Mouse (Mus musculus) WW6 (cell line): ENCODE measurements around the gene E130309D02Rik.

Experiments used
- DNase-seq: peaks from one replicate; pipeline ENCODE4 v3.0.0-alpha.2; 2013; ENCODE audit warnings: low read depth, low spot score

Gene E130309D02Rik

DNA sequence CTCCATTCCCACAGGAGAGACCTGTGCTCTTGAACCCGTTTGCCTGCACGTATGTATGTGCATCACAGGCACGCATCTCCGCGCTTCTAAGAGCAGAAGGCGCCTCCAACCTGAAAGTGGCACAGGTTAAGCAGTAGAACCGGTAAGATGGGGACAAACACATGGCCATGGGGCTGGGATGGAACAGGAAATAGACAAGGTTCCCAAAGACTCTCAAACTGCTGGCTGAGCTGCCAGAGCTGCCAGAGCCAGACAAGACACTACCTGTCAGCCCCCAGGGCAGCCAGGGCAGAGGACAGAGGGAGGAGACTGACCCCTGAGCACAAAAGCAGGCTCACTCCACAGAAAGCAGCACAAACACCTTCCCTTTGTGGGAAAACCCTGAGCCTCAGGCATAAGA, 5.2 kb downstream of the E130309D02Rik start:
- DNase-seq: no peak

DNA sequence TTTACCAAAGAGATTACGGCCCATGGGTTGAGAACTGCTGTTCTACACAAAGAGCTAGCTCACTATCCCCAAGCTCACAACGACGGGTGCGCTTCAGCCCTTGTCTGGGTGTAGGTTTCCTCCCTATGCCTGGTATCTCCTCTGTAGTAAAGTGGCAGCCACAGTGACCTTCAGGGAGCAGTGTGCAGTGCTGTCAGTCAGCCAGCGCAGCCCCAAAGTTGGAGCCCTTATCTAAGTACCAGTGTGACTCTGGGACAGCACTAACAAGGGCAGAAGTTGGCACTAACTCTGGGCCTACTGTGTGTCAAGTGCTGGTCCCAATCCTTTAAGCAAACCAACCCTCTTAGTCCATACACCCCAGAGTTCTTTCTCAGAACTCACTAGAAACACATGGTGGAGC, 6.3 kb downstream of the E130309D02Rik start:
- no peak for DNase-seq

DNA sequence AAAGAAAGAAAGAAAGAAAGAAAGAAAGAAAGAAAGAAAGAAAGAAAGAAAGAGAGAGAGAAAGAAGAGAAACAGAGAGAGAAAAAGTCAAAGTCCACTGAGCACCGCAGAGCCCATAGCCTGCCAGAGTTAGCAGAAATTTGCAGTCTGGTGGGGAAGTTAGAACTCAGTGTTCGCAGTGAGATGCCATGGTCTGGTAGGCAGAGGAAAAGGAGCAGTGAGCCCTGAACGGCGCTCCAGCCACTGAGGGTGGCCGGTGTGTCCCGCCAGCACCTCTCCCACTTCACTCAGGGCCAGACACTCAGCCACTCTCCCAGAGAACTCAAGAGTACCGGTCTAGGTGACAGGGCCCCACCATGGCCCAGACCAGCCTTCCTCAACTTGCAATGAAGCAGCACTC, 10.9 kb downstream of the E130309D02Rik start:
- DNase-seq: no peak

DNA sequence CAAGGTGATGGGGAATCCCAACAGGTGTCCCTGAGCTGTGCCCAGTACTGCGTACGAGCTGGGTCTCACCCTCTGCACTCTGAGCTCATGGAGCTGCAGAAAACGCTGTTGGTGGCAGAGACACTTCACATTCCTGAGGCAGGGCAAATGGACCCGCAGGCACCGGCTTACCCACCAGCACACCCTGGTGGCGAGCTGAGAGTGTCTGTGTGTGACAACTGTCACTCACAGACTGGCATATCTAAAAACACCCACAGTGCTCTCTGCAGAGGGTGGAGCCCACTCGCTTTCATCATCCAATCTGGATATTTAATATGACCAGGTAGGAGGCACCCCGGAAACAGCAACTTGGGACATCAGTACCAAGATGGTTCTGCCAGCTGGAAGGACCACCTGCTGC, 13.9 kb downstream of the E130309D02Rik start:
- no peak for DNase-seq

DNA sequence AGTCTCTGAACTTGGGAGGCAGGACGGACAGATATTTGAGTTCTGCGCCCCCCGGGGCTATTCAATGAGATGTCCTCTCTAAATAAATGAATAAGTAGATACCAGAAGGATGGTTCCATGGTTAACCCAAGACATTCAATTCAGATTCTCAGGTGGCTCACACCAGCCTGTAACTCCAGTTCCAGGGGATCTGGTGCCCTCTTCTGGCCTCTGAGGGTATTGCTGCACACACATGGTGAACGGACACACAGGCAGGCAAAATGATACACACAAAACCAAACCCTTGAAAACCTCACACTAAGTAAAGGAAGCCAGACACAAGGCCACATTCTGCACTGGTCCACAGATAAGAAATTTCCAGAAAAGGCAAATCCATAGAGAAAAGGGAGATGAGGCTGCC, 15.5 kb downstream of the E130309D02Rik start:
- no peak for DNase-seq

DNA sequence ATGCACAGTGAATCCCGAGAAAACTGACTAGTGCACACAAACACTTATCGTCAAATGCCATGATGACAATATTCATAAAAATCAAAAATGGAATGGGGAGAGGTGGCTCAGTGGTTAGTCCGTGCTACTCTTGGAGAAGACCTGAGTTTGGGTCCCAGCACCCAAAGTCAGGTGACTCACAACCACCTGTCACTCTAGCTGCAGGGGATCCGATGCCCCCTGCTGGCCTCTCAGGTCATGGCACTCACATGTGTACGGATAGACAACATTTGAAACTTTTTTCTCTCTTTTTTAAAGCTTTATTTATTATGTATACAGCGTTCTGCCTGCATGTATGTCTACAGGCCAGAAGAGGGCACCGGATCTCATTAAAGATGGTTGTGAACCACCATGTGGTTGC, 16.8 kb downstream of the E130309D02Rik start:
- DNase-seq: no peak

DNA sequence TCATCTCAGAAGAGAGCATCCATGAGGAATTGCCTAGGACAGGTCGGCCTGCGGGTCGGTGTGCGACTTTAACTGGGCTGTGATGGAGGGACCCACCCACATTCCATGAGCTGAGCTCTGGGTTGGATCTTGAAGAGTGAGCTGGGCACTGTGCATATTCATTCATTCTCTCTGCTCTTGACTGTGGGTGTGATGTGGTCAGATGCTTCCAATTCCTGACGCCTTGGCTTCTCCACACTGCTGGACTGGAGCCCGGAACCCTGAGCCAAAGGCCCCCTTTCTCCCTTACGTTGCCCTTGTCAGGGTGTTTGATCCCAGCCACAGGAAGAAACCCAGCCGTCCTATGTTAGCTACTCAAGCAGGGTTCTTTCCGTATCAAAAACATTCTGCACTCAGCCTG, 17.2 kb downstream of the E130309D02Rik start:
- no peak for DNase-seq

DNA sequence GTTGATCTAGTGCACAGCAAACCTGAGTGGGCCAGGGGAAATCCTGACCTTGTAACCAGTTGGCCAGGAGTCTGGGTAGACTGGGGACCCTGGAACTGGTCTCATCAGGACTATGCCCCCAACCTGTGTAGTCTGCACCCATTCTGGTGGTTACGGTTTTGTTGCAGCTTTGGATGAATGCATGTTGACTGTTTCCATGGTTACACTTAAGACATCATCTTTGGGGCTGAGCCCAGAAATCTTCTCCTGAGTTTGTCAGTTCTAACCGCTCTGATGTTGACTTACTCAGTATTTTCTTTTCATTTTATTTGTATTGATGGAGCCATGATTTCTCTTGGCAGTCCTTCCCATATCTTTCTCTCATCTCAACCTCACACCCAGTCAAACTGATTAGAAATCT, 19.8 kb downstream of the E130309D02Rik start:
- no peak for DNase-seq

DNA sequence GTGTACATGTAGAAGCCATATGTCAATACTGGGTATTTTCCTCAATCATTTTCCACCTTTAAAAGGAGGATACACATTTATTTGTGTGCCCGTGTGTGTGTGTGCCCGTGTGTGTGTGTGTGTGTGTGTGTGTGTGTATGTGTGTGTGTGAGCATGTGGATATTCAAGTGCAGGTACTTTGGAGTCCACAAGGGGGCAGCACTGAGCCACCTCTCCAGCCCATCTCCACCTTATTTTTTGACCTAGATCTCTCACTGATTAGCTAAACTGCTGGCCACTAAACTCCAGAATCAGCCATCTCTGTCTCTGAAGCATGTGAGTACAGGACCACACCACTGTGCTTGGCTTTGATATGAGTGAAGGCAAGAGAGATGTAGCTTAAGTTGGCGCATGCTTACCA, 20.3 kb downstream of the E130309D02Rik start:
- DNase-seq: no peak

DNA sequence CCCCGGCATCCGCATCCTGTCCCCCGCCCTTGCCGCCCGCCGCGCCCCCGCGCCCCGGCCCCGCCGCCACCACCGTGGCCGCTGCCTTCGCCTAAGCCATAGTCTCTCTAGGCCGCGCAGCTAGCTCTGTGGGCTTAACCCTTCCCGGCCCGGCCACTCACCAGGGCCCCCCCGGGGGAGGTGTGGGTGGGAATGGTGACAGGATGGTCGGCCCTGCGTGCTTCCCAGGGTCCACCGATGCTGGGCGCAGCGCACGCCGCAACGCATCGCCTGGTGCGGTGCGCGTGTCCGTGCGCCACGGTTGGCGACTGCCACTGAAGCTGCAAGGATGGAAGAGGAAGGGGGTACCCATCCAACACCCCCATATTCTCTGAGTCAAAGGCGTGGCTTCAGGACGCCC, 21.8 kb downstream of the E130309D02Rik start, which contains the start of gene Zfp853:
Gene Zfp853 (minus strand): TSS at position 220 of the 400 bp plus-strand sequence.
- no peak for DNase-seq

DNA sequence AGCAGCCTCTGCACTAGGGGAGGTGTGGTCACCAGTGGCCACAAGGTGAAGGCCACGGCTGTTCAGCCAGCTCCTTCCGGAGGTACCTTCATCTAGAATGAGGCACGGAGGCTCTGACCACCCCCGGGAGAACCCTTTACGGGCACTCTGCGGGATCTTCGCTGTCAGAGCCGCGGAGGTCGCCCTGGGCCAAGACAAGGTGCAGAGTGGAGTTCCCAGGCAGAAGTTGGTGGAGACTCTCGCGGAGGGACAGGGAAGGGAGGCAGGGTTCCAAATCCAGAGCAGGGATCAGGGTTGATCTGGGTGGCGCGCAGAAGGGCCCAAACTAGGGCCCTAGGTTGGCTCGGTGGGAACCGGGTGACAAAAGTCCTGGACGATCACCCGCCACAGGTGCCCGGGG, 22.3 kb downstream of the E130309D02Rik start:
- no peak for DNase-seq

DNA sequence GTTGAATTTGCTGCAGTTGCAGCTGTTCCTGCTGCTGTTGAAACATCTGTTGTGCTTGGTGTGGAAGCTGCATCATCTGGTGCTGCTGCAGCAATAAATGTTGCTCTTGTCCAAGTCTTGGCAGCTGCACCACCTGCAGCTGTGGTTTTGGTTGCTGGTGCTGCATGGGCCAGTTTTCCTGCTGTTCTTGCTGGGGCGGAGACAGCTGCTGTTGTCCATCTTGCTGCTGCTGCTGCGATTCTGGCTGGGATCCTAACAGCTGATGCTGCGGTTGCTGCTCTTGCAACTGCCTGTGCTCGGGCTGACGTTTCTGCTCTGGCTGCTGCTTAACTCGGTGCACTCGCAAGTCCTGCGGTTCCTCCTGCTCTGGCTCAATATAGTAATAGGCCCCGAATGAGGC, 25.9 kb downstream of the E130309D02Rik start:
- no peak for DNase-seq

DNA sequence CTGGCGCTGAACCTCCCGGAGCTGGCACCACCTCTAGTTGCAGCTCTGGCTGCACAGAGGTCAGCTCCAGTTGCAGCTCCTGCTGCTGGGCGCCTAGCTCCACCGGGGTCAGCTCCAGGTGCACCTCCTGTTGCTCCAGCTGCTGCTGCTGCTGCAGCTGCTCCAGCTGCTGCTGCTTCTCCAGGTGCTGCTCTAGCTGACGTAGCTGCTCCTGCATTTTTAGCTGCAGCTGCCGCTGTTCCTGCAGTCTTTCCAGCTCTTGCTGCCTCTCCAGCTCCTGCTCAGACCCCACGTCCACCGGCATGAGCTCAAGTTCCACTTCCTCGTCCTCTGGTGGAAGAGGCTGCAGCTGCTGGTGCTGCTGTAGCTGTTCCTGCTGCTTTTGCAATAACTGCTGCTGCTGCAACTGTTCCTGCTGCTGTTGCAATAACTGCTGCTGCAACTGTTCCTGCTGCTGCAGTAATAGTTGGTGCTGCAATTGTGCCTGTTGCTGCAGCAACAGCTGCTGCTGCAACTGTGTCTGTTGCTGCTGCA, 26.7 kb downstream of the E130309D02Rik start:
- DNase-seq: no peak

DNA sequence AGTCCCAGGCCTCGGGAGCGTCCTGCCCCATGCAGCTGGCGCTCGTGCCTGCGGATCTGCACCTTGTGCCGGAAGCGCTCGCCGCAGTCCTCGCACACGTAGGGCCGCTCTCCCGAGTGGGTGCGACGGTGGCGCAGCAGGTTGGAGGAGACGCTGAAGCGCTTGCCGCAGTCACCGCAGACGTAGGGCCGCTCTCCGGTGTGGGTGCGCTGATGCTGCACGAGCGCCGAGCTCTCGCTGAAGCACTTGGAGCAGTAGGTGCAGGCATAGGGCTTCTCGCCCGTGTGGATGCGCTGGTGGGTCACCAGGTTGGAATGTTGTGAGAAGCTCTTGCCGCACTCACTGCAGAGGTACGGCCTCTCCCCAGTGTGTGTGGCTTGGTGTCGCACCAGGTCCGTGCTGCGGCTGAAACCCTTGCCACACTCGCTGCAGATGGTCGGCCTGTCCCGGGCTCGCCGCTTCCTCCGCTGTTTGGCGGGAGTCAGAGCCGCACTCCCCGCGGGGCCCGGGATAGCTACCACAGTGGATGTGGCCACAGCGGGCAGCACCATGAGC, 27.3 kb downstream of the E130309D02Rik start:
- DNase-seq: no peak

DNA sequence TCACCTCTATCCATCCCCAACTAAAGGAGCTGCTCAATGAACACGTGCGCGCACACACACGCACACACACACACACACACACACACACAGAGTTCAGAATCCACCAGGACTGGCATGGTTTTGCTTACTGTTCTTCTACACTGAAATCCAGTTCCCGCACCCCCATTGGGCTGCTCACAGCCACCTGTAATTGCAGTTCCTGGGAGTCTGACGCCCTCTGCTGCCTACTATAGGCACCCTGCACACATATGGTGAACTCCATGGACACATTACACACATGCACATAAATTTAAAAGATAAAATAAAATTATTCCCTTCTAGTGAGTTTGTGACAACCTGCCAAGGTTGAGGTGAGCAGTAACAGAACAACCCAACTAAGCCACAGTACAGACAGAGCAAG, 30.4 kb downstream of the E130309D02Rik start:
- no peak for DNase-seq

DNA sequence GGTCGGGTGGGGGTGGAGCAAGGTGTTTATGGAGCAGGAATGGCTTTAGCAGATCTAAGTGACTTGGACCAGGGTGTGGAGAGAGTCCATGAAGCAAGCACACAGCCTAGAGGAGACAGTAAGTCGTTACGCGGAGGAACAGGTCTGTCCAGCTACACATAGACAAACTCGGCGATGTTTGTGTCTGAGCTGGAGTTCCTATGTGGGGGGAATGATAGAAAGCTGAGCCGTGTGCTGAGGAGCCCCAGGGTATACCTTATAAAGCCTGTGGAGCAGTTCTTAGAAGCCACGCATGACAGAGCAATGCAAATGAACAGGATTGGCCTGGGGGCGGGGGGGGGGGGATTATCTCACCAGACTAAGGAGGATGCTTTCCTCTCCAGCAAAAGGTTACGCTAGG, 35.9 kb downstream of the E130309D02Rik start:
- no peak for DNase-seq

DNA sequence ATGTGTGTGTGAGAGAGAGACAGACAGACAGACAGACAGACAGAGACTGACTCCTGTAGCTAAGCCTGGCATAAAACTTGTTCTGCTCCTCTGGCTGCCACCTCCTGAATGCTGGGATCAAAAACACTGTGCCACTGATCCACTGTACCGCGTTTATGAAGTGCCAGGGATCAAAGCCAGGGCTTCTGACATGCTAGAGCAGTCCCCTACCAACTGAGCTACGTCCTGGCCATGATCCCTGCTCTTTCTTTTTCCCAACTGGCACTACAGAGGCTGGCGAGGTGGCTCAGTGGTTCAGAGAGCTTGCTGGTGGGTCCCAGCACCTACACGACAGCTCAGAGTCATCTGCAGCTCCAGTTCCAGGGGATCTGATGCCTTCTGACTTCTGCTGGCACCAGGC, 39.4 kb downstream of the E130309D02Rik start:
- no peak for DNase-seq

DNA sequence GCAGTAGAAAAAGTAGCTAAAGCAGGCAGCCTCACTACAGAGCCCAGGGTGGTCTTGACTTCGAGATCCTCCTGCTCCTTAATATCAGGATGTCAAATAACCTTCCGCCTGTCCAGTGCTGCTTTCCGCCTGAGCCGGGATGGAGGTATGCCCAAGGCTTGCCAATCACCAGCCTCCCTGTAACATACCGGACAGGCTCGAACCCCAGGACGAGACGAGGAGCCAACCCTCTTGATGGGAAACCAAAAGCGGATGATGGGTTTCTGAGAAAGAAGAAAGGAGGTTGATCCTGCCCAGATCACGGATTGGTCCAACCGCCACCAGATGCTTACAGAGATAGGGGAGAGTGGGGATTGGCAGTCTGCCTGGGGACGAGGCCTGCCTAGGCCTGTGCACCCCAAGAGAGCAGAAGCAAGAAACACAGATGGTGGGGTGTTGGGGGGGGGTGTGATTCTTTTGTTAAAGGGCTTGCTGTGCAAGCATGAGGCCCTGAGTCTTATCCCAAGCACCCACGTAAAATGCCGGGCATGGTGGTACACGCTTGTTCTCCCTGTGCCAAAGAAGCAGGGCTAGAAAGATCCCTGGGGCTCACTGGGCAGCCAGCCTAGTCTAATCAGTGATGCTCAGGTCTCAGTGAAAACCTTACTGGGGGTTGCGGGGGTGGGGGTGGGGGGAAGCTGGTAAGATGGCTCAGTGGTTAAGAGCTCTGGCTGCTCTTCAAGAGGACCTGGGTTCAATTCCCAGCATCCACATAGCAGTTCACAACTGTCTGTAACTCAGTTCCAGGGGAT, 42.4 kb downstream of the E130309D02Rik start:
- no peak for DNase-seq

DNA sequence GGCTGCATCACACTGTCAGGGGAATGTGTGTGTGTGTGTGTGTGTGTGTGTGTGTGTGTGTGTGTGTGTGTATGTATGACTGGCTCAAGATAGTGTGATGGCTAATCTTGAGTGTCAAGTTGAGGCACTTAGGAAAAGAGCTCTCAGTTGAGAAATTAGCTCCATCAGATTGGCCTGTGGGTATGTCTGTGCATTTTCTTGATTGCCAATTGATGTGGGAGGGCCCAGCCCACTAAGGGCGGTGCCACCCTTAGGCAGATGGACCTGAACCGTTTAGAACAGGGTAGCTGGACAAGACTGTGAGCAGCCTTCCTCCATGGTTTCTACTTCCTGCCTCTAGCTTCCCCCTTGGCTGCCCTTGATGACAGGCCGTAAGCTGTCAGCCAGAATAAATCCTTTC, 43.1 kb downstream of the E130309D02Rik start:
- DNase-seq: no peak

DNA sequence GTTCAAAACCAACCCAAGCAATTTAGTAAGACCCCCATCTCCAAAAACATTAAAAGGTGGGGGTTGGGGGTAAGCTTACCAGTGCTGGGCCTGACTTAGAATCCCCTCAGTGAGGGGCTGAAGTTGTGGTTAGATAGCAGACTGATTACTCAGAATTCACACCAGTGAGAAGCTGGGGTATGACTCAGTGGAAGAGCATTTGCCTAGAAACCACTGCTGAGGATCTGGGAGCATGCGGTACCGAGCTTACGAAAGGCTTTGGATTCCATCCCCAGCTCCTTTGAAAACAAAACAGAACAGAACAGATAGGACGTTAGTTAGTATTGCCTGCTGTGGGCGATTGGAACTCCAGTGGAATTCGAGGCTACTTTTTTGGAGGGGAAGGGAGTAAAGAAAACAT, 43.5 kb downstream of the E130309D02Rik start:
- DNase-seq: no peak

DNA sequence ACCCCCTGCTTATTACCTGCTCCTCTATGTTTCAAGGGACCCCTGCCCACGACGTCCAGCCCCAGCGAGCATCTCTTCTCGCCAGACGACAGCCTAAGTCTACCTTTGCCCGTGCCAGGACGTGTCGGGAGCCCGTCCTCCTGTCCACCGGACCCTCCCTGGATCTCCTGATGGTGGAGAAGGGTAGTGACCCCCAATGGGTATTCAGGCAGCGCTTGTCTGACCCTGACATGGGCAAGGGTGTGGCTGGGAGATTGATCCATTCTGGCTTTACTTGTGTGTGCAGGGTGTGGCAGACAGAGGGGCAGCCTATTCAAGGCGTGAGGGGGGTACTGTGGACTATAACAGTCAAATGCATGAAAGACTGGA, 45.0 kb downstream of the E130309D02Rik start:
- no peak for DNase-seq

DNA sequence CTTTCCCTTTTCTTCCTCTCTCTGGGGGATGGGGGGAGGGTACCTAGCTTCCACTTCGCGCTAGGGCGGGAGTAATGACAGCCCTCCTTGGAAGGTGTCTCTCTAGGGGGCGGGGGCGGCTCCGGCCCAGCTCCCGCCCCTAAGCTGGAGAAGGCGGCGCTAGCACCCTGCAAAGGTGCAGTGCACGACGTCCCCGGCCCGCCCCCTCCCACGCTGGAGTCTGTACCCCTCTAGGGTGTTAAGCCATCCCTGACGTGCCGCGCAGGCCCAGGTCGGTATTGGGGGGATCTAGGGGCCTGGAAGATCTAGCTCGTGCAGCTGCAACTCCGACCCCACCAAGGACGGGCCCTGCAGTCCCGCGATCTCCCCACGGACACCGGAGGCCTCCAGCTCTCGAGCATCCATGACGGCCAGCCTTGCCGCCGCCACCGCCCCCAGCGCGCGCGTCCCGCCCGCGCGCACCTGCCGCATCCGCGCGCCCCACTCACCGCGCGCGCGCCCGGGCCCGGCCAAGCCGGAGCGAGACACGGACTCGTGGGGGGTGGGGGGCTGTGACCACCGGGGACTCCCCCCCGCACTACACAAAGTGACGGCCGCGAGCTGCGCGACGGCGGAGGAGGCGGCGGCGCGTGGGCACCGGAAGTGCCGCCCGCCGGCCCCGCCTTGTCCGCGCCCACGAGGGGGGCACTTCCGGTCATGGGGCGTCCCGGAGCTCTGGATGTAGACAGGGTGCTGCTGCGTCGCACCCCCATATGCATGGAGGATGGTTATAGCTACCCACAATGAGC, 45.6 kb downstream of the E130309D02Rik start, which contains the start of gene Zfp316:
Gene Zfp316 (minus strand): TSS at position 660 of the 788 bp plus-strand sequence.
- no peak for DNase-seq
